Mouse (Mus musculus) cortical plate, adult 2 months (tissue): ENCODE measurements around the gene Gsta2.
"Not testable (repeated sequence)": the region's sequence is repeated elsewhere in the genome, so short reads cannot be mapped to it uniquely, and the experiment has no call there.

Experiments used
- CTCF ChIP-seq: fragments of 200-500 bp; IDR thresholded peaks from 2 replicates; pipeline ENCODE4 v1.5.1; 2011; ENCODE audit warnings: mild to moderate bottlenecking, control low read depth, low read length; ENCODE audit not compliant: insufficient read depth; ENCODE audit errors: extremely low read depth
- POLR2A ChIP-seq: fragments of 200-500 bp; IDR thresholded peaks from 2 replicates; pipeline ENCODE4 v1.6.1; 2011; ENCODE audit warnings: mild to moderate bottlenecking, low read length, control low read depth; ENCODE audit not compliant: insufficient read depth; ENCODE audit errors: extremely low read depth

GRCm38 (mm10) chr9:78292462-78292861 is 63.1 kb downstream of the Gsta2 start:
- TF ChIP-seq CTCF, POLR2A: not testable (repeated sequence)
